Mouse (Mus musculus) CD4-positive naive resting alpha-beta T cell, adult 76 days (primary cell): Measurements from ENCODE around the gene E2f8. TPM values are rescaled to one million over a fixed set of nuclear protein-coding genes. Genes with fewer than 3 reads are reported as not detected.

ENCODE experiments used
- total RNA-seq: library from RNA; stranded (reverse); gene quantifications from one replicate; pipeline ENCODE4 v1.2.4, GENCODE M21; 2023

The E2f8 gene
- 1.4 TPM for total RNA-seq

GRCm38 (mm10) chr7:48881486-48881885, at the start of gene E2f8:
E2f8 (minus strand) TSS chr7:48881596.

DNA sequence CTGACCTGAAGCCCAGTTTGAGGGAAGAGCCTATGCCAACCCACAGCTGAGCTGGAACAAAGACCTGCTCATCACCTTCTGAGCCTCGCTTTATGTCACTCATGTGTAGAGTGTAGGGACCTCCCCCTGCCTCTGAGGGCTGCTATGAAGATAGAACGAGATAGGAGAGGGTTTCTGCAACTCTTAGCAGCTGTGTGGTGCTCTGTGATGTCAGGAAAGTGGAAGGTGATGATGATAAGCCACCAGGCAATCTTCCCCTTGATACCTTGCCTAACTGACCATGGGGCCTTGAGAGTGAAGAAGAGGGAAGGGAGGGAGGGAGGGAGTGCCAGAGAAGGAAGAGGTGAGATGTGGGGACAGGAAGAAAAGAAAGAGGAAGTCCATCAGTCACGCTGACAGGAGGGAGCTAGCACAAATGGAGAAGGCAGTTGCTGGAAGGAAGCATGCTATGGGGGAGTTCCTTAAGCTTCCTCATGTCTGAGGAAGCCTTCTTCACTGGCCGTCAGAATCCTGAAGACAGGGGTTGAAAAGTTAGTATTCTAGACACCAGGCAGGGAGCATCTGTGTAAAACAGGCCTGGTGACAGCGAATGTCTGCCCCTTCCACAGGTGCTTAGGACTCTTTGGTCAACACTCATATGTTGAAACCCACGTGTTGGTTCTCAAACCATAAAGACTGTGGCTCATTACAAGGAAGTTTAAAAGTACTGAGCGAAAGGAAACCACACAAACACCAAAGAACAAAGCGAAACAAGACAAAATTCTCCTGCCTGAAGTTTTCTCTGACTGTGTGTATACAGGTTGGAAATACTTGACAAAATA, 27.3 kb upstream of the E2f8 start, which contains the start of gene Nav2:
Nav2 (plus strand) TSS at position 196 of the 821 bp plus-strand sequence.

DNA sequence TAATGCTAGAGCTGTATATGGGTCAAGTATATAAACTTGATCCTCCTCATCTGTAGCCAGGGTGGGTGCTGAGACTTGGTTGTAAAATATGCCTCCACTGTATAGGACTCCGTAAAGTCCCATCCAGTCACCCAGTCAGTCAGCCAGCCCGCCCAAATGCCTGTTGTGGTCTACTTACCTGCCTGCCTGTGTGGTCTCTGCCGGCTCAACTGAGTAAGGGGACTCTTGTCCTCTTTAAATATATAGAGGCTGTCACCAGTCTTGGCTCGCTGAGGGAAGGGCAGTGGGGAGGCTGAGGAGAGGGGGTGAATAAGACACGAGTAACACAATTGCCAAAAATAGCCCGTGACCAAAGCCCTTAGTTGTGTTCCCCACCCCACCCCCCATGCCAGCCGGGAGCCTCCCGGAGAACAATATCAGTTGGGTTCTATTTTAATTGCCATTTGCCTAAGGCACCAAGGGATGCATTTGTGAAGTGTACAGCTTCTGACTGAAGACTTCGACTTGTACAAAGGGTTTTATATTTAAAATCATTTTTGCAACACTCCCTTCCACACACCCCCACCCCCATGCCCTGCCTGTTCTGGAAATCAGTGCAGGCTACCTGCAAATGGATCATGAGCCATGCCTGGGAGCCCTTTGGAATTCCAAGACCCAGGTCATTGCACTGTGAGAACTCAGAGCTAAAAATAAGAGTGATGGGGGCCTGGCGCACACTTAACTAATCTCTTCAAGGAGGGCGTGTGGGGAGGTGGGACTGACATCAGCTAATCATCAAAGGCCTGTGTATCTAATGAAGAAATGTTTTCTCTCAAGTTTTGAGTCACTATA, 33.4 kb downstream of the E2f8 start, which contains the start of gene Csrp3:
Csrp3 (minus strand) TSS at position 214 of the 831 bp plus-strand sequence.

Other genes with a start within 250 kb of the E2f8 start
- gene Mrgprb3, start 237.8 kb downstream of the E2f8 start, total RNA-seq = not detected
- 27.6 TPM for gene Zdhhc13, start 92.6 kb downstream of the E2f8 start, total RNA-seq
- not detected for gene Csrp3, start 33.6 kb downstream of the E2f8 start, total RNA-seq
- 18.1 TPM for gene Nav2, start 27.1 kb upstream of the E2f8 start, total RNA-seq